Mouse (Mus musculus) heart, adult 2 months (tissue): Measurements from ENCODE around the gene Cbx3.

Experiments
- CTCF ChIP-seq: fragments of 200-600 bp; IDR thresholded peaks from 2 replicates; pipeline ENCODE4 v1.8.1; 2022; ENCODE audit warnings: antibody characterized with exemption, mild to moderate bottlenecking, moderate library complexity
- POLR2A ChIP-seq: fragments of 200-500 bp; IDR thresholded peaks from 2 replicates; pipeline ENCODE4 v1.6.1; 2011; ENCODE audit warnings: mild to moderate bottlenecking, low read depth, low read length, control low read depth; ENCODE audit not compliant: insufficient read depth

DNA sequence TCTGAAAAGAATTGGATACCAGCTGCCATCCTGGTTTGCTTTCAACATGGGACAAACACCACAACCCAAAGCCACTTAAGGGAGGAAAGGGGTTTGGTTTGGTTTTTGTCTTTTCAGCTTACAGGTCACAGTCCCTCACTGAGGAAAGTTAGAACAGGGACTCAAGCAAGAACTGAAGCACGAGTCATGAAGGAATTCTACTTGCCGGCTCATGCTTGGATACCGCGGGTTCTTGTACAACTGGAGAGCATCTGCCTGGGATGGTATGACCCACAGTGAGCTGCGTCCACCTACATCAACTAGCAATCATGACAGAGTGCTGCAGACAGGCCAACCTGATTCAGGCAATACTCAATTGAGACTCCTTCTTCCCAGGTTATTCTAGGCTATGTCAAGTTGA is 16.6 kb downstream of the Cbx3 start:
- TF ChIP-seq CTCF (no peak), POLR2A (no peak)
